Comparison of ENCODE assay signal across 19 mouse cellular contexts in genomic region chr6:122458946-122459693, GRCm38 (mm10). TPM values are rescaled to one million over a fixed set of nuclear protein-coding genes. Genes with fewer than 3 reads are reported as not detected.
"Had no signal": no experiment of that assay in that cellular context is flagged by ENCODE, and none has a peak within 500 bp of the region (broad histone marks: within the 10 kb centered on the region; RNA-seq: fewer than 3 reads in every experiment).

No protein-coding gene starts in this region.

- H3K9me3 ChIP-seq: kidney, embryonic 15.5 days; limb, embryonic 10.5 days; neural tube, embryonic 12.5 days had no signal

- DNase-seq: kidney, adult 2 months; kidney, postnatal 14 days; layer of hippocampus, postnatal 36 days; lung, adult 2 months; lung, postnatal 36 days; midbrain, embryonic 14.5 days; retina, postnatal 1 day; thymus, postnatal 4 days had no signal

- H3K27me3 ChIP-seq: kidney, embryonic 15.5 days; neural tube, embryonic 12.5 days had no signal

- H3K27ac ChIP-seq: kidney, embryonic 15.5 days; limb, embryonic 10.5 days; liver, embryonic 14.5 days; neural tube, embryonic 12.5 days had no signal

- H3K4me2 ChIP-seq: kidney, embryonic 15.5 days; neural tube, embryonic 12.5 days had no signal

- H3K4me3 ChIP-seq: kidney, embryonic 15.5 days; limb, embryonic 10.5 days; neural tube, embryonic 12.5 days had no signal

- H3K9ac ChIP-seq: kidney, embryonic 15.5 days; liver, embryonic 14.5 days; neural tube, embryonic 12.5 days had no signal

- ATAC-seq: hindbrain, embryonic 16.5 days; inflammation-experienced regulatory T-cells, adult 6 months; lung, postnatal 0 days had no signal

- H3K4me1 ChIP-seq: kidney, embryonic 15.5 days; limb, embryonic 10.5 days; neural tube, embryonic 12.5 days had no signal

RNA-seq across cellular contexts. Expression of gene Rimklb, which starts 39.4 kb away (rescaled TPM):
- total RNA-seq: megakaryocyte progenitor cell, adult 5-6 weeks; monocyte, adult 5-6 weeks had no signal
- polyA plus RNA-seq: small intestine, adult 2 months had no signal

RNA-seq across cellular contexts. Expression of gene Mfap5, which starts 46.5 kb away (rescaled TPM):
- total RNA-seq: layer of hippocampus, postnatal 36 days; megakaryocyte progenitor cell, adult 5-6 weeks; monocyte, adult 5-6 weeks; neutrophil, adult 5-6 weeks had no signal
- polyA plus RNA-seq: inflammation-experienced regulatory T-cells, adult 6 months had no signal
